Mouse (Mus musculus) stomach, embryonic 14.5 days (tissue): ENCODE measurements around the gene Tesc. TPM values are rescaled to one million over a fixed set of nuclear protein-coding genes. Genes with fewer than 3 reads are reported as not detected.

Experiments used
- ATAC-seq: fragments of 200-750 bp; cut with Nextera tagmentation; 2 replicates; pipeline ENCODE4 v1.8.0; 2017; ENCODE audit warnings: low read depth, moderate TSS enrichment; ENCODE audit not compliant: insufficient number of reproducible peaks, insufficient read depth, low FRiP score
- H3K27ac ChIP-seq: fragments of 300-500 bp; sonication (generic); 2 replicates; pipeline ENCODE4 v1.5.1; 2014; ENCODE audit warnings: mild to moderate bottlenecking, low read length, moderate library complexity, mixed read lengths
- H3K27me3 ChIP-seq: fragments of 300-500 bp; sonication (generic); 2 replicates; pipeline ENCODE4 v1.6.1; 2014; ENCODE audit warnings: low read length, control low read depth, mixed read lengths; ENCODE audit not compliant: control insufficient read depth, insufficient read depth
- H3K36me3 ChIP-seq: fragments of 300-500 bp; sonication (generic); 2 replicates; pipeline ENCODE4 v1.6.1; 2014; ENCODE audit warnings: mild to moderate bottlenecking, control low read depth, low read length, moderate library complexity, mixed read lengths; ENCODE audit not compliant: control insufficient read depth, insufficient read depth
- H3K4me1 ChIP-seq: fragments of 300-500 bp; sonication (generic); 2 replicates; pipeline ENCODE4 v1.6.1; 2014; ENCODE audit warnings: low read length, control low read depth, mixed read lengths; ENCODE audit not compliant: control insufficient read depth, insufficient read depth
- H3K4me2 ChIP-seq: fragments of 300-500 bp; sonication (generic); replicated peaks from 2 replicates; pipeline ENCODE4 v1.6.1; 2014; ENCODE audit warnings: low read depth, low read length, control low read depth
- H3K4me3 ChIP-seq: fragments of 300-500 bp; sonication (generic); 2 replicates; pipeline ENCODE4 v1.5.1; 2014; ENCODE audit warnings: low read depth, low read length, control low read depth
- H3K9ac ChIP-seq: fragments of 300-500 bp; sonication (generic); replicated peaks from 2 replicates; pipeline ENCODE4 v1.6.1; 2014; ENCODE audit warnings: low read depth, mild to moderate bottlenecking, control low read depth, low read length, moderate library complexity, mixed read lengths
- H3K9me3 ChIP-seq: fragments of 300-500 bp; sonication (generic); 2 replicates; pipeline ENCODE4 v1.6.1; 2016; ENCODE audit warnings: low read depth, low read length, control low read depth; ENCODE audit not compliant: control insufficient read depth
- WGBS: fragments of 180-500 bp; shearing (Covaris S2); extraction: QIAGEN DNeasy Blood & Tissue Kit; methylation state at CpG from one replicate; pipeline ENCODE4 v1.1.7; 2014; 5-methylcytosine and 5-hydroxymethylcytosine counted together
- polyA plus RNA-seq: library from polyadenylated mRNA; unstranded; fragments of >200 nt; fragmentation: Nextera tagmentation; extraction: Ambion mirVana; gene quantifications from 2 replicates; pipeline ENCODE4 v1.2.1, GENCODE M21; 2014

Tesc gene
- polyA plus RNA-seq, result 15.1 and 18.1 TPM in 2 replicates

DNA sequence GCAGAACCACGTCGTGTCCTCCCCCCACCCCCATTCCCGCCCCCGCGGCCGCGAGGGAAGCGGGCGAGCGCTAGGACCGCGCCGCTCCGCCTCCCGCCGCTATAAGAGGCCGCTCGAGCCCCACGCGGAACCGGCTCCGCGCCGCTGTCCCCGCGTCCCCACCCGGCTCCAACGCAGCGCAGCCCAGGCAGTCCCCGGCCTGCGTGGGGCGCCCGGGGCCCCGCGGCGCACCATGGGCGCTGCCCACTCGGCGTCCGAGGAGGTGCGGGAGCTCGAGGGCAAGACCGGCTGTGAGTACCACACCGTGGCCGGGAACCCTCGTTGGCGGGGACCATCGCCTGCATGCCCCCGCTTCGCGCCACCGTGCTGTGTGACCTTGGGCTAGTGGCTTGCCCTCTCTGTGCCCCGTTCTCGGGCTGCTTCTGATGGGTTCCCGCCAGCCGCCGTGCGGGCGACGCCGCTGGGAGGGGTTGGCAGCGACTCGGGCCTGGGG lies at the start of gene Tesc:
Gene Tesc (plus strand): TSS at position 46 of the 493 bp plus-strand sequence.
- Histone ChIP-seq H3K36me3 (no peaks in the 10 kb centered on the region), H3K4me1 (peaks cover 28% of the 10 kb centered on the region), H3K4me2 (peak within 1 kb of the TSS; percentile 99), H3K27ac (no peak within 1 kb of the TSS), H3K9ac (peak within 1 kb of the TSS; percentile 45), H3K9me3 (no peaks in the 10 kb centered on the region), H3K27me3 (peaks cover 23% of the 10 kb centered on the region), H3K4me3 (peak within 1 kb of the TSS; percentile 65)
- WGBS, result under 1% methylated on average over 61 of the region's 63 CpGs
- ATAC-seq, result no peak

DNA sequence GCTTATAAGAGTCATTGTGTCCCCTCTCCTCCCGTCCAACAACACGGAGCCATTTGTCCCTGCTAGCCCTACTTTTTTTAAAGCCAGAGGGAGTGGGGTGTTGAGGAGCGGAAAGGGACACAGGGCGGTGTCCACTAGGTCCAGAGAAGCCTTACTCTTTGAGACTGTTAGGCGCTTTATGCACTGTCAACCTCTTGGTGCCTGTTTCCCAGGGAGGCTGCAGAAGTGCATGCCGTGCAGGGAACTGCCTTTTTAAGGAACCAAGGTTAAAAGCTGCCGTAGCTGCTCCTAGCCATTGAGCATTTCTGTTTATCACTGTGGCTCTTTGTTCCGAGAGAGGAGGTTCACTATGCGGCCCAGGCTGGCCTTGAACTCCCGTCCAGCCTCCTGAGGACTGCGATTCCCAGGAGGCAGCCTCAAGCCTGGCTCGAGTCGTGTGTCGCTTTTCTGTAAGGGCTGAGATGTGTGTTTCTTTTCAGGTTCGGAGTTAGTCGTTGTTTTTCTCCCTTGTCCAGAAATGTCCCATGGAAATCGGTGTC lies 49.3 kb upstream of the Tesc start:
- H3K27ac ChIP-seq, result no peak overlapping the region
- no peaks in the 10 kb centered on the region for H3K9me3 ChIP-seq
- peaks cover 27% of the 10 kb centered on the region for H3K36me3 ChIP-seq
- peaks cover 19% of the 10 kb centered on the region for H3K4me1 ChIP-seq
- peak overlapping the region; percentile 97 for H3K4me3 ChIP-seq
- 54% methylated on average over 17 of the region's 17 CpGs for WGBS
- H3K4me2 ChIP-seq, result peak overlapping the region; percentile 78
- no peak for ATAC-seq
- H3K27me3 ChIP-seq, result no peaks in the 10 kb centered on the region
- H3K9ac ChIP-seq, result 0 out of 2 replicates have a peak overlapping the region, but pooled peaks have one; percentile 89

DNA sequence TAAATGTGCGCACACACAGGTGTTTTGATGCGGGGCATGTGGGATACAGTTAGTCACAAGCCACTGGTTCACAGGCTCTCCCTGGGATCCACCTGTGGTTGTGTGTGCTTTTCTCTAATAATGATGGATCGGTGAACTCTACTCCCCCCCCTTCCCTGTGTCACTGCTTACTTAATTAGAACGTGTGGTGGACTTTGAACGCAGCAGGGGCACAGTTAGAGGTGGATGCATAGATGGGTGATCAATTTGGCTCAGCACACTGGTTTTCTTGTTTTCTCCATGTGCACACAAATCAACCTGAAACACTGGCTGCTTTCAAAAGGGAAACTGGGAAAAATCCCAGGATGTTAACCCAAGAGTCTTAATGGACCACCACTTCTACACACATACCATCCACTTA lies 48.5 kb upstream of the Tesc start:
- 76% methylated on average over 5 of the region's 5 CpGs for WGBS
- no peak overlapping the region for H3K4me2 ChIP-seq
- H3K4me1 ChIP-seq, result peaks cover 19% of the 10 kb centered on the region
- no peak overlapping the region for H3K27ac ChIP-seq
- no peak overlapping the region for H3K4me3 ChIP-seq
- ATAC-seq, result no peak
- peaks cover 36% of the 10 kb centered on the region for H3K36me3 ChIP-seq
- no peaks in the 10 kb centered on the region for H3K9me3 ChIP-seq
- no peaks in the 10 kb centered on the region for H3K27me3 ChIP-seq
- no peak overlapping the region for H3K9ac ChIP-seq

DNA sequence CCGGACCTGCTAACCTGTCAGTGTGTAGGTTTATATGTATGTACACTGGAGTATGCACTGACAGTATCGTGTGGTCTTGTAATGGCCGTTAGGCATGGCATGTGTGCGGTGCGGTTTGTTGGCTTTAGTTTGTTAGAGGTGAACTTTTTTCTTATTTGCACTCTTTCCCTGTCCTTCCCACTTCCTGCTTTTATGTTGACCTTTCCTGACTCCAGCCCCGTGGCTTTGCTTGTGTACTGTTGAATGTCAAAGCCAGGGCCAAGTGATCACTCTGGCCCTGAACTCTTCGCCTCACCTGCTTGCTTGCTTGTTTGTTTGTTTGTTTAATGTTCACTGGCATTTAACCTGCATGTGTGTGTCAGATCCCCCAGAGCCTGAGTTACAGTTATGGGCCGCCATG lies 46.6 kb upstream of the Tesc start:
- Histone ChIP-seq H3K27me3 (no peaks in the 10 kb centered on the region), H3K9me3 (no peaks in the 10 kb centered on the region), H3K4me3 (no peak overlapping the region), H3K4me1 (peaks cover 19% of the 10 kb centered on the region), H3K9ac (no peak overlapping the region), H3K36me3 (peaks cover 45% of the 10 kb centered on the region), H3K27ac (no peak overlapping the region), H3K4me2 (no peak overlapping the region)
- ATAC-seq, result no peak
- WGBS, result 67% methylated on average over 8 of the region's 8 CpGs

DNA sequence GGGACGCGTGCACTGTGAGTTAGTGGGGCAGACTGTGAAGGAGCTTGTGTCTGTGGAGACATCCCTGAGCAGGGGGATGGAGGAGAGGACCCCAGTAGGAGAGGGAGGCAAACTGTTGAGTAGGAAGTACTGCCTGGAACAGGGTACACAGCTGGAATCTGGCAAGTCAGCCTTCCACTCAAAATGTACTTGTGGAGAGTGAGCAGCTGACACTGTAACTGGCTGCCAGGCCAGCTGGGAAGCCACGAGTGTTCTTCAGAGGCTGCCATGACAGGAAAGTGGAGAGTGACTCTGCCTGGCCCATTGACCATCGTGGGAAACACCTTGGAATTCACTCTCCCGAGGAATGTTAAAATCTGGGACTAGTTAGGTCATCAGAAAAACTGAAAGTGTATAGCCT lies 45.6 kb upstream of the Tesc start:
- no peak for ATAC-seq
- no peaks in the 10 kb centered on the region for H3K9me3 ChIP-seq
- WGBS, result 80% methylated on average over 5 of the region's 5 CpGs
- H3K36me3 ChIP-seq, result peaks cover 54% of the 10 kb centered on the region
- H3K4me2 ChIP-seq, result no peak overlapping the region
- no peak overlapping the region for H3K4me3 ChIP-seq
- H3K27ac ChIP-seq, result no peak overlapping the region
- peaks cover 19% of the 10 kb centered on the region for H3K4me1 ChIP-seq
- H3K9ac ChIP-seq, result no peak overlapping the region
- no peaks in the 10 kb centered on the region for H3K27me3 ChIP-seq

DNA sequence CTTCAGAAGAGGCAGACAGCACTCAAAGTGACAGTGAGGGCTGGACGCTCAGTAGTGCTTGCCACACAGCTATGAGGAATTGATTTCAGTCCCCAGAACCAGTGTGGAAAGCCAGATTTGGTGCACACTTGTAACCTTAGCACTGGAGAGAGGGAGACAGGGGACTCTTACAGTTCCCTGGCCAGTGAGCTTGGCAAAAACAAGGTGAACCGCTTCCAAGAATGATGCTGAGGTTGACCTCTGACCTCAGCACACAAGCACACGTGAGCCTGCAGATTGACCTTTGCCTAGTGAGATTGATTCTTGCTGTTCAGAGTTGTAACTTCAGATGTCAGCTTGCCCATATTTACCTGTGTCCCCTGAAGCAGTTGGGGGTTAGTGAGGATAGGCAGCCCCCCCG lies 41.2 kb upstream of the Tesc start:
- H3K36me3 ChIP-seq, result peaks cover 81% of the 10 kb centered on the region
- no peaks in the 10 kb centered on the region for H3K9me3 ChIP-seq
- H3K4me2 ChIP-seq, result no peak overlapping the region
- no peak overlapping the region for H3K4me3 ChIP-seq
- ATAC-seq, result no peak
- no peak overlapping the region for H3K9ac ChIP-seq
- no peak overlapping the region for H3K27ac ChIP-seq
- no peaks in the 10 kb centered on the region for H3K27me3 ChIP-seq
- 48% methylated on average over 4 of the region's 4 CpGs for WGBS
- no peaks in the 10 kb centered on the region for H3K4me1 ChIP-seq

DNA sequence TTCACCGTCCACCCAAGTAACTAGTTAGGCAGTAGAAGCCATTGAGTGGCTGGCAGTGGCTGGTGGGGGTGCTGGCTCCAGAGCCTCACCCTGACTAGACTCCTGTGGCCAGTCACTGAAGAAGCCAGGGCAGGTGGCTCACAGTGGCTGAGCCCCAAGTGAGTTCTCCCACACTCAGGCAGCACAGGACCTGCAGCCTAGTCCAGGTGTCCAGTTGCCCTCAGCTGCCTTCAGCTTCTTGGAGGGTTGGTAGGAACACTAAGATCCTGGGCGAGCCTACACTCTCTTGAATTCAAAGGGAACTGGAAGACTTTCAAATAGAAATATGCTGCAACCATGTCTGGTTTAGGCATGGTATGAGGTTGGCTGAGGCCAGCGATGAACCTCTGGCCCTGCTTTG lies 39.7 kb upstream of the Tesc start:
- Histone ChIP-seq H3K4me2 (no peak overlapping the region), H3K4me3 (no peak overlapping the region), H3K9ac (no peak overlapping the region), H3K9me3 (no peaks in the 10 kb centered on the region), H3K27ac (no peak overlapping the region), H3K36me3 (peaks cover 82% of the 10 kb centered on the region), H3K27me3 (no peaks in the 10 kb centered on the region), H3K4me1 (no peaks in the 10 kb centered on the region)
- WGBS, result 86% methylated on average over 3 of the region's 3 CpGs
- no peak for ATAC-seq

DNA sequence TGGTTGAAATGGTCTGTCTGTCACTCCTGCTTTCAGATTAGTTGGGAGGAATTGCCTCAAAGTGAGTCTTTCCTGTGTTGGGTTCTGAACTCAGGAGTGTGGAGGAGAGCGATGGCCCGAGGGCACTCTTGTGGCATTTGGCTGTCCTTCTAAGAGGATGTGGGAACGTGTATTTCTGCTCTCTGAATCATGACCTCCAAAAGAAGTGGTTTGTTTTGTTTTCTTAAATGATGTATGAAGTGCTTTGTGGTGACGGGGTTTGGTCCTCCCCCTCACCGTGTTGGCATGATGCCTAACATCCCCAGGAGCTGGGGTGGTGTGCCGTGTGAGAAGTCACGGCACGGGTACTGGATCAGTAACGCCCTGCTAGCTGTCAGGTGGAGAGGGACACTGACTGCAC lies 39.2 kb upstream of the Tesc start:
- Histone ChIP-seq H3K4me2 (no peak overlapping the region), H3K27me3 (no peaks in the 10 kb centered on the region), H3K9me3 (no peaks in the 10 kb centered on the region), H3K27ac (no peak overlapping the region), H3K36me3 (peaks cover 80% of the 10 kb centered on the region), H3K4me1 (no peaks in the 10 kb centered on the region), H3K4me3 (no peak overlapping the region), H3K9ac (no peak overlapping the region)
- ATAC-seq, result no peak
- WGBS, result 79% methylated on average over 9 of the region's 9 CpGs

DNA sequence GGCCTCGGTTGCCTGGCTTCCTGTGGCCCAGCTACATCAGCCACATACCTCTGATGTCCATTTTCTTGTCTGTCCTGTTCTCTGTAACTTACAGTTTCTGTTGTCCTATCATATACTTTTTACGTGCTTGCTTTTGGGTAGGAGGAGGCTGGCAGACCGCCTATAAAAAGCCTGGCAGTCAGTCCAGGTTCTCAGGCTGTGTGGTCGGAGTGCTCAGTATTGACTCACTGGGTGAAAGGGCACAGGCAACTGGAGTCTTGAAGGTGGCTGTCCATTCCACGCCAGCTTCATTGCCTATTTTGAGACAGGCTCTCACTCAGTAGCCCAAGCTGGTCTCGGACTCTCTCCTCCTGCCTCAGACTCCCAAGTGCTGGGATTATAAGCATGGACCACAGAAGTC lies 37.8 kb upstream of the Tesc start:
- no peak overlapping the region for H3K4me3 ChIP-seq
- H3K36me3 ChIP-seq, result peaks cover 80% of the 10 kb centered on the region
- no peaks in the 10 kb centered on the region for H3K4me1 ChIP-seq
- no peak overlapping the region for H3K27ac ChIP-seq
- no peak overlapping the region for H3K9ac ChIP-seq
- H3K4me2 ChIP-seq, result no peak overlapping the region
- no peaks in the 10 kb centered on the region for H3K9me3 ChIP-seq
- no peaks in the 10 kb centered on the region for H3K27me3 ChIP-seq
- ATAC-seq, result no peak
- WGBS, result 90% methylated on average over 6 of the region's 6 CpGs
